Mouse (Mus musculus) frontal cortex, postnatal 36 days (tissue): Measurements from ENCODE around the gene Slc35f6.
A peak's percentile ranks its signal among the peaks of the same experiment; 100 is the strongest.
"Not testable (repeated sequence)": the region's sequence is repeated elsewhere in the genome, so short reads cannot be mapped to it uniquely, and the experiment has no call there.

Source experiments
- DNase-seq, 2 experiments: peaks; one replicate each; pipeline ENCODE4 v3.0.0; 2022; ENCODE audit warnings: low spot score in 2 of 2

Gene Slc35f6

GRCm38 (mm10) chr5:30655526-30656195 lies 7.9 kb downstream of the Slc35f6 start:
- no peak for DNase-seq

DNA sequence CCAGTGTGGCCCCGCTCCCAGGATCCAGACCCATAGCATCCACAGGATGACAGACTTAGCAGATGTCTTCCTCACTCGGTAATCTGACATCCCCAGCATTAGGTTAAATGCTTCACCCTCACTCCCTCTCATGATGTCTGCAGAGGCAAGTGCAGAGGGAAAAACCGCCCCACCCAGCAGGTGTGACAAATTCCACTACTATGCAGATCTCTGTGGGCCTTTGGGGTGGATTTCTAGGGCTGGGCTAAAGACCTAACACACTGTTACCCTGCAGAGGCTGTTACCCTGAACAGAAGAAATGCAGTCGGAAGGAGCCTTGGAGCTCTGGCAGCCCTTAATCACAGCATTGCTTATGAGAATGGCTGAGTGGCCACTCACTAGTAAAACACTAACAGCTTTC lies 11.3 kb downstream of the Slc35f6 start:
- DNase-seq: no peak

- DNase-seq: no peak
Observed at GRCm38 (mm10) chr5:30660278-30660677, 12.5 kb downstream of the Slc35f6 start.

- no peak for DNase-seq
Observed at GRCm38 (mm10) chr5:30660813-30661212, 13.1 kb downstream of the Slc35f6 start.

DNA sequence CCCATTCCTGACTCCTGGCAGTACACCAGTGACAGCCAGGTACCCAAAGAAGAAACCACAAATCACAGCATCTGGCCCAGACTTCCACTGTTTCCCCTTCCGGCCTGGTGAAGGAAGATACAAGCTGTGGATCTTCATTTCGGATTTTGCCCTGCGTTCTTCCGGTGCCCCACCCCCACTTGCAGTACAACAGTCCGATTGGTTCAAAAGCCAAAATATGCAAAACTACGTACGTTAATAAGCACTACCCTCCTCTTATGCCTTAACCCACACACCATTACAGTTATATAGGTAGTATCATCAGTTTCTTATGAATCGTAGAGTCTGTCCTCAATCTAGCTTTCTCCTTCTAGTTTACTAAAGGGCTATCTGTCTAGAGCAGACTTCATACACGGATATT lies 17.6 kb downstream of the Slc35f6 start:
- no peak for DNase-seq

DNA sequence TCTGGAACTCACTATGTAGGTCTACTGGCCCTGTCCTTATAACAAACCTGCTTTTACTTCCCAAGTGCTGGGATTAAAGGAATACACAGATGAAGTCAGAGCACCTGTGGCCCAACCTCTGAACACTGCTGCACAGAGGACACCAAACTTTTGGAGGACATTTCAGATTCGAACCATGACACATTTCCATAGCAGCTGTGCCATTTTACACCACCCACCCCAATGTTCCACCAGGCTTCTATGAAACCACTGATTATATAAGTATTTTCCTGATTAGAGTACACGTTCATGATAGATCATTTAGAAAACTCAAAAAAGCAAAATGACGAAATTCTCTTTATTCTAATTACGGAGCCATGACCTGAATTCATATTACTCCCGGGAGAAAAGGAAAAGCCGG lies 18.2 kb downstream of the Slc35f6 start:
- DNase-seq: peak; percentile 52 to 68

DNA sequence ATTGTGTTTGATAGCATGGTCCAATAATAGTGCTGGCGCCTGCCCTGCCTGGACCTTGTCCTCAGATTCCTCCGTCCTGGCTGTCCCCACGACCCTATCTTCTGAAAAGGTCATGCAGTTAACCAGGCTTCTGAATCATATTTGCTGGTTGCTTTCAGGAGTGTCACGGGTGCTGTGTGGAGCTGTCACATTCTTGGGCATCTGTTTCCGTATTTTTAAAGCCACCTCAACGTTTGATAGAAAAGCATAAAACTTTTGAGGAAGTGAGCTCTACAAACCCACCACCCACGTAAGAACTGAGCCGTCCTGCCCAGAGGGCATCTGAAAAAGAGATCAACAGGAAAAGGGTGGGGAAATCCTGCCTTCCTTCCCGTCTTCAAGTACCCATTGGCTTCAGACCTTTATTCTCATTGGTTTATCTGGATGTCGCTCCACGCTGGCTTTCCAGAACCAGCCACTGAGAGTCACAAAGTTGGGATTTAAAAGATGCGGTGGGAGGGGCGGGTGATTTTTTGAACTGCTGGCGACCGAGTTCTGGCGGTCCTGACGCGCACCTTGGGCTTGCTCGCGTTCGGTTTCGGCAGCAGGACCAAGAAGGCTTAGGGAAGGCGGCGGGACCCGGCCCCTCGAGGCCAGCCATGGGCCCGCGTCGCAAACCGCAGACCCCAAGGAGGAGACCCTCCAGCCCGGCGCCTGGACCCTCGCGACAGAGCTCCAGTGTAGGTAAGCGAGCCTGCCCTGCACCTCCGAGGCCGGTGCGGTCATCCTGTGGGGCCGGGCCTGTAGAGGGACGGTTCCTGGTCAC lies 18.9 kb downstream of the Slc35f6 start, which contains the start of gene Cenpa:
Gene Cenpa (plus strand): TSS at position 387 of the 805 bp plus-strand sequence.
- peak; percentile 83 to 96 for DNase-seq

DNA sequence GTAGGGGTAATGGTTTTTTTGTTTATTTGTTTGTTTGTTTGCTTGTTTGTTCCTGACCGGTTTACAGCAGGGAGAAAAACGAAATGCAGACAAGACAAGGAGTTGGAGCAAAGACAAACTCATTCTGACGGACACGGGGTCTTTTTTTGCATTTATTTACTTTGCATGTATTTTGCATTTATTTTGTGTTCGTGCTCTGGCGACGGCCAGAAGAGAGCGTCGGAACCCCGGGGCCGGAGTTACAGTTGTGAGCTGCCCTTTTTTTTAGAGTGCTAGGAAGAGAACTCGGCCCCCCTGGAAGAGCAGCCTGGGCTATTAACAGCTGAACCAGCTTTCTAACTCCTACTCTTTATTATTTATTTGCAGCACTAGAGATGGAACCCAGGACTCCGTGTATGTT lies 19.5 kb downstream of the Slc35f6 start:
- no peak for DNase-seq

DNA sequence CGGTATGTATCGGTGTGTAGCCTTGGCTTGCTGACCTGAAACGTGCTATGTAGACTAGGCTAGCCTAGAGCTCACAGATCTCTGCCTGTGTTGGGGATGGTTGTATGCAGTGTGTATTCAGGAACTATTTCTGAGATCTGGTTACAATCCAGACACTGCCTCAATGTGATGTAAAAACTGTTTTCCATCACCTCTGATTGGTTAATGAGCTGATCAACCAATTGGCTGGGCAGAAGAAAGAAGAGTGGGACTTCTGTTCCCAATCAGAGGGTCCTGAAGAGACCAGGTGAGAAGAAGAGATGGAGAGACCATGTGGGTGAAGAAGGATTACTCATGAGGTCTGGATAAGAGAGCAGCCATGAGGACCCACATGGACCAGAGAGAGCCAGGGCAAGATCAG lies 20.0 kb downstream of the Slc35f6 start:
- DNase-seq: no peak

DNA sequence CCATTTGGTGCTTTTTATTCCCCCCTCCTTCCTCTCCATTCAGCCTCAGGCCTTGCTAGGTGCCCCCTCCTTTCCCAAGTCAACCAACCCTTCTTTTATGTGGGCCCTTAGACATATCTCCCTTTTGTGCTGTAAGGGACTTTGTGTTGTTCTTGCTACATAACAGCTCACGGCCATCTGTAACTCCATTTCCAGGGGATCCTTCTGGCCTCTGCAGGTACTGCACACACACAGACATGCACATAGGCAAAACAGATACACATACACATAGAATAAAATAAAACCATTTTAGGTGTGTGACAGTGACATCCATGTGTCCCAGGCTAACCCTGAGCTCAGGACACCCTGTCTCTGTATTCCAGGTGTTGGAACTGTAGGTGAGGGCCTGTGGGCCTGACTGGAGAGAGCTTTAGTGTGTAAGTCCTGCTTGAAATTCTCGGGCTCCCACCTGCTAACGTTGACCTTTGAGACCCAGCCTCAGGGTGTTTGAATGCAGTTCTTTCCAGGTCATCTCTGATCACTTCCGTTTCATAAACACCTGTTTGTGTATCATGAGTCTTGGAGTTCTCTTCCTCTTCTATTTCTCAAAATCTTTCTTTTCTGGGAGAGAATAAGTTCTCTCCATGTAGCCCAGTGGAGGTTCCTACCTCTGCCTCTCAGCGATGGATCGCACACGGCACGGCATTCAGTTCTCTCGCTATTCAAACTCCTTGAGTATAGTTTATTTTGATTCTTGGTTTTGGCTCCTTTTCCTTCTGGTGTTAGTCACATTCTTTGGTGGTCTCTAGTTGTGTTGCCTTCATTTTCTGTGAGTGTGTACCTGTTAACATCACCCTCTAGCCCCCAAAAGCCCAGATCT lies 21.1 kb downstream of the Slc35f6 start:
- DNase-seq: no peak

DNA sequence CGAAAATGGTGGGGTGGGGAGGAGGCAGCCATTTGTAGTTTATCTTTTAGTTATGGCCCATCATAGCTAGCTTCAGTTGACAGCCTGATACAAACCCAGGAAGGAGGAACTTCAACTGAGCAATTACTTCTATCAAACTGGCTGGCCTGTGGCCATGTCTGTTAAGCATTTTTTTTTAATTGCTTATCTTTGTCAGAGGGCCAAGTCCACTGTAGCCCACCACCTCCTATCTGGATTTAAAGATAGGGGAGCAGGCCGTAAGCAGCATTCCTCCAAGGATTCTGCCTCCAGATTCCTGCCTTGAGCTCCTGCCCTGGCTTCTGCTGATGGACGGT lies 21.7 kb downstream of the Slc35f6 start:
- no peak for DNase-seq

- no peak for DNase-seq
Observed at GRCm38 (mm10) chr5:30670091-30670490, 22.4 kb downstream of the Slc35f6 start.

DNA sequence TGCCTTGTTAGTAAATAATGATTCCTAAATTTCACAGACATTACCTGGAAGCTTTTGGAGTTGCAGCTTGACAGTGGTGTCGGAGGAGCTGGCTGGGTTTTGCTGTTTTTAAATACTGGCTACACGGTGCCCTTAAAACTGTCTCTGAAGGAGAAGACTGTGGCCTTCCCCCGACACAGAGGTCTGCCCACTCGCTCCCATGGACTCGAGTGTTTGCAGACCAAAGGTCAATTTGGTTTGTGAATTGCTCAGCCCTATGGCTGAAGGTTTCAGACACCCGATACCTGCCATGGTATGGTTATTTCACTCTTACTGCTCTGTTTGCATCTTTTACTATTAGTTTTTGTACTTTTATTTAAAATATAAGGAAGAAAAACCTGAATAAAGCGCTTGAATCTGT lies 26.3 kb downstream of the Slc35f6 start:
- DNase-seq: no peak

DNA sequence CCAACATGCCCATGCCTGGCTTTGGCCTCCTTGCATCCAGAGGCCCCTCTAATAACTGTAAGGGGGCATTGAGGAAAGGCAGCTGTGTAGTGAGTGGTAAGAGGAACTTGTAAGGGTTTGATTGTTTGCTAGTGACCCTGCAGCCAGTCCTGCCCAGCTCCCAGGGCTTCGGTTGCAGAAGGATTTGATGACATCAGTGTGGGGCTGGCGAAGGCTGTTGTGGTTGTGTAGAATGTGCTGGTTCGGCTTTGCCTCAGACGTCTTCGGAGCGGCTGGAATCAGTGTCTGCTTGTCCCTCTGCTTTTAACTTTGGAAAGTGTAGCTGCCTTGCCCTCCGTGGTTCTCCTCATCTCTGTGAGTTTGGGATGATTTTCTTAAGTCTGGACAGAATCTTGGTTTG lies 29.1 kb downstream of the Slc35f6 start:
- DNase-seq: no peak

DNA sequence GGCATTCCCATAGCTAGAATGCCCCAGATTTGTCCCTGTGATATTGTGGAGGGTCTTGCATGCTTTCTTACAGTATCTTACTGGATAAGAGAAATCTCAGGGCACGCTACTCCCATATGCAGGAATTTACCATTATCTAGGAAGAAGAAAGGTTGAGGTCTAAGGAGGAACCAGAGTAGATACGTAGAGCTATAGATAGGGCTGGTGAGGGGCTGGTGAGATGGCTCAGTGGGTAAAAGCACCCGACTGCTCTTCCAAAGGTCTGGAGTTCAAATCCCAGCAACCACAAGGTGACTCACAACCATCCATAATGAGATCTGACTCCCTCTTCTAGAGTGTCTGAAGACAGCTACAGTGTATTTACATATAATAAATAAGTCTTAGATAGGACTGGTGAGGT lies 30.3 kb downstream of the Slc35f6 start:
- not testable (repeated sequence) for DNase-seq

GRCm38 (mm10) chr5:30678722-30679296 lies 31.1 kb downstream of the Slc35f6 start:
- no peak for DNase-seq

DNA sequence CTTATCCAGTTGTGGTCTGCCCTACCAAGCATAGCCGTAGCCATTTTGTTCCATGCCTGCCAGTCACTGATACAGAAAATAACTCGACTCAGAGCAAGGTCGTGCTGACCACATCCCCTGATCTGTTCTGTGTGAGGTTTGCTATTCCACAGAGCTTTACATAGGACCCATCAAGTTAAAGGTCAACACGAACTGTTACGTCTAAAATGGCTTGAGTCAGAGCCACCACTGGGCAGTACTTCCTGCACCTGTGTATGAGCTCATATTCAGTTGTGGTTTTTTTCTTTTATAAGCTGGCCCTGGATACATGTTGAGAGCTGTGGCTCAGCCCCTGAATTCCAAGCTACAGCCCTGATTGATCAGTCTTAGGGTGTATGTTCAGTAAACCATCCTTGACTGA lies 31.9 kb downstream of the Slc35f6 start:
- DNase-seq: no peak

GRCm38 (mm10) chr5:30681970-30682369 lies 34.2 kb downstream of the Slc35f6 start:
- no peak for DNase-seq

GRCm38 (mm10) chr5:30682967-30683600 lies 35.4 kb downstream of the Slc35f6 start:
- DNase-seq: no peak

DNA sequence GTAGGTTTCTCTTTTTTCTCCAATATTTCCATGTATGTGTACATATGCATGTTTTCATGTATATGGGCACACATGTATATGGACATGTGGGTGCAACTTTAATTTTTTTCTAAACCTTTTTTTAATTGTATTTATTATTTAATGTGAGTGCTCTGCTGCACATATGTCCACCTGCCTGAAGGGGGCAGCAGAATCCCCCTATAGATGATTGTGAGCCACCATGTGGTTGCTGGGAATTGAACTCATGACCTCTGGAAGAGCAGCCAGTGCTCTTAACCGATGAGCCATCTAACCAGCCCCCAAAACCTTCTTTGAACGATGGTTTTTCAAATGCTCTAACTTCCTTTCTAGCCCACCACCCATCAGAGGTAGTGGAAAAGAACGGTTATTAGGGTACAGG lies 36.3 kb downstream of the Slc35f6 start:
- no peak for DNase-seq

DNA sequence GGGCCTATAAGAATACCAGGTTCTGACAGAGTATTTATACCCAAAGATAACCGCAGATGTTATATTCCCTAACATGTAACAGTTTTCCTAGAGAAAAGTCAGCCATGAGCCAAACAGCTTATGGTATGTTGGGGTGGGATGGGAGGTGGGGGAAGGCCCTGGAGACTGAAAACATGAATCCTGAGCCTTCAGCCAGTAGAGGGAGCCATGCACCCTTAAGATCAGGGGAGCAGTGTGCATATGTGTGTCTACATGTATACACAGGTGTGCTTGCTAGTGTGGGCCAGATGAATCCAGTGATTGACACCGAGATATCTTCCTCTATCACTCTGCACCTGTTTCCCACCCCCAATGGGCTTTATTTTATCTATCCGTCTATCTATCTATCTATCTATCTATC lies 39.0 kb downstream of the Slc35f6 start:
- peak in 1 of 2 experiments; percentile 46 for DNase-seq
